Mouse (Mus musculus) adrenal gland, adult 2 months (tissue): ENCODE results near the gene Tagln2. TPM values are rescaled to one million over a fixed set of nuclear protein-coding genes. Genes with fewer than 3 reads are reported as not detected.

Source experiments
- DNase-seq: peaks from one replicate; pipeline ENCODE4 v3.0.0; 2021
- polyA plus RNA-seq: library from polyadenylated mRNA; depleted of rRNA; stranded (reverse); fragments of >200 nt; gene quantifications from 2 replicates; pipeline ENCODE4 v1.2.3, GENCODE M21; 2012
- total RNA-seq, 2 experiments: library from RNA; stranded (reverse); gene quantifications; 2 replicates each; pipeline ENCODE4 v1.2.3; 2021

Gene Tagln2
- total and polyA plus RNA-seq, 3 experiments, result 60.9 to 121 (median 108) TPM

DNA sequence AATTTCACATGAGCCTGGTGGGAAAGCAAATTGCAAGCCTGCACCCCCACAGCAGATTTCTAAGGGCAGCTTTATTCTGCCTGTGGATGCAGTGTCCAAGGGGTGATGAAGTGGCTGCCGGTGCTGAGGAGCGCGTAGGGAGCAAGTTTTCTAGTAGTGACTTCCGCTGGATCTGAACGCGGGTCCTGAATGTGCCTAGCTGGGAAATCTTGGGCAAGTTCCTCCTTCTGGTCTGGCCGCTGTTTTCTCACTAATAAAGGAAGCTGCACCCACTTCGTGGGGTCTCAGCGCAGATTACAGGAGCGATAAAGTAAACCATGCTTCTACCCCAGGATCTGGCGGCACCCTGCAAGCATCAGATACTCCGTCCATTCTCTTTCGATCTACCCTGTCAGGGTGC lies 18.7 kb upstream of the Tagln2 start:
- no peak for DNase-seq

DNA sequence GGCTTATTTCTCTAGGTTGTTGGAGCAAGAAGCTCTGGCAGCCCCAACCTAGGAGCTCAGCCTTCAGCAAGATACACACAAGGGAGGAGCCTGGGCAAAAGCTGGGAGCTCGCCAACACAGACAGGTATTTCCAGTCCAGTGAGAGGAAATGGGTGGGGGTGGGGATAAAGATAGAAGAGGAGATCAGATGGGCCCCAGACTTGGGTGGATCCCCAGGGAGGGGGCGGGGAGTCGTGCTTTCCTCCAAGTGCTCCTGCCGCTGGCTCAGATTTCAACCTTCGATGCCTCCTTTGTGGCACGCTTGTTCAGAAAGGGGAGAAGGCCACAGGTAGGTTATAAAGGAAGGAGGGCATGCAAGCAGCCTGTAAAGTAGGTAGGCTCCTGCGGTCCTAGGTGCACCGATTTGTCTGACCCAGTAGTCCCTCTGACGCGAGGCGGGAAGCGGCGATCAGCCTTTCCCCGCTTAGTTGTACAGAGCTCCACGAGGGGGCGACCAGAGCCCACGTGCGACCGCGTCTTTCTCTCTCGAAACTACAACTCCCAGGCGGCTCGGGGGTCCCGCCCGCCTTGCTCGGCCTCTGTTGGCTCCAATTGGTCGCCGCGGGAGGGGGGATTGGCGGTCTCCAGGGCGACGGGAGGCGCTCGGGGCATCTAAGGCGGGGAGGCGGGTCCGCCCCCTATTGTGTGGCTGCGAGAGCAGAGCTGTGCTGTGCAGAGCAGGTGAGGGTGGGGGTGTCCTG lies 18.1 kb upstream of the Tagln2 start, which contains the start of gene Igsf9:
TSS of gene Igsf9 (plus strand) at position 249 of the 741 bp plus-strand sequence.
- DNase-seq, result peak; percentile 85

GRCm38 (mm10) chr1:172482518-172483360 lies 17.1 kb upstream of the Tagln2 start:
- DNase-seq, result no peak

- DNase-seq, result no peak
Measured at GRCm38 (mm10) chr1:172483361-172483660, 16.5 kb upstream of the Tagln2 start.

DNA sequence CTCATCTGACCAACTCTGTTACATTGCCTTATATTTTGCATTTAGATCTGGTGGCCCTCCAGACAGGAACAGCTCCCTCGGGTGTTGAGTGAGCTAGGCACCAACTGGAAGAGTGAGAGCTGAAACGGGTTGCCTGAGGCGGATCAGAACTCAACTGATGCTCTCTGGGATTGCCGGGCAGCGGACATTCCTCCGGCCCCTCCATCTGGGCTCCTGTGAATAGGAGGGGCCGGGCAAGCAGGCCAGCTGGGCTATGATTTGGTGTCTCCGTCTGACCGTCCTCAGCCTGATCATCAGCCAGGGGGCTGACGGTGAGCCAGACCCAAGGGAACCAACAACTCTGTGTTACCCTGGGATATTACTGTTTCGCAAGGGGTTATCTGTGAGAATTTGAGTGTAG lies 15.6 kb upstream of the Tagln2 start:
- no peak for DNase-seq

GRCm38 (mm10) chr1:172484671-172485070 lies 15.2 kb upstream of the Tagln2 start:
- no peak for DNase-seq

DNA sequence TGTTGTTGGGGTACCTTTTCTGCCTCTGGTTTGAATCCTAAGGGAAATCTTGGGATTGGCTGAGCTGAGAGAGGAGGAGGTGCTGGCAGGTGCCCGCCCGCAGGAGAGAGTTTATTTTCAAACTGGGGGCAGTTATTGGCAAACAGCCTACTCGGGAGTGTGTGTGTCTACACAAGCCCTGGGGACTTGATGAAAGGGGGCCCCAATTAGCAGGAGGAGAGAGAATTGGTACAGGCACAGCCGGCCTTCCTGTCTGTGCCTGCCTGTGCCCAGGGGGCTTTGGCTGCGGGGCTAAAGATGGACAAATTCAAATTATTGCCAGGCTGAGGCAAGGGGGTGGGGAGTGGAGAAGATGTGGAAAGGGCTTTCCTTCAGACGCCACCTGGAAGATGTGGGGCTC lies 14.0 kb upstream of the Tagln2 start:
- DNase-seq, result no peak

DNA sequence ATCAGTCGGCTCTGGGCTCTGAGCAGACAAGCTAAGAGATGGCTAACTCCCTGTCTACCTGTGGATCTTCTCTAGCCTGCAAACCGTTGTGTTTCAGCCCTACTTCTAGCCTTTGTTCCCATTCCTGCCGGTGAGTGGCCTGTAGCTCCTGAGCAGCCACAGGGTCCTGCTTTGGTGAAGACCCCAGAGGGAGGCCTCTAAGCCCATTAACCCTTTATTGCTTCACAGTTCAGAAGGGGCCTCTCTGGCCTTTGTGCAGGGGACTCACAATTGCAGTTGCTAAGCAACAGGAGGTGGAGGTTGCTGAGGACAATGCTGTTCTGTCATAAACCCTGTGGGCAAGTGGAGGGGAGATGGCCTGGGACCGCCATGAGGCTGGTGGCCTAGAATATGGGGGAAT lies 13.6 kb upstream of the Tagln2 start:
- DNase-seq, result no peak

DNA sequence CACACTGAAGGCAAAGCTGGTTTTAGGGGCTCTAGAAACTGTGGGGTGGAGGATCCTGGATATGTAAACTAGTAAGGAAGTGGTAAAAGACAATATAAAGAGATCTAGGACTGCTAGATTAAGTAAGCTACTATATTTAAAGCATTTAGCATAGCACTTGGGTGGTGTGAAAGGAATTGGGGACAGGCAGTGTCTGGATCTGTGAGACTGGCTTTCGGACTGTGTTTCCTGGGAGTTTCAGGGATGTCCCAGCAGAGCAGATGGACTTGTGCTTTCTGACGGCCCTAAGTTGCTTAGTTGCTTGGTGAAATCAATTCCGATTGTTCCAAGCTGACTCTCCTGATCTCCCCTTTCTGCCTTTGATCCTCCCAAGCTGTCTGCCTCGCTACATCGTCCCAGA lies 13.2 kb upstream of the Tagln2 start:
- no peak for DNase-seq

- DNase-seq, result no peak
Measured at GRCm38 (mm10) chr1:172487859-172488258, 12.0 kb upstream of the Tagln2 start.

- DNase-seq, result no peak
Measured at GRCm38 (mm10) chr1:172488831-172489230, 11.0 kb upstream of the Tagln2 start.

GRCm38 (mm10) chr1:172489585-172490250 lies 10.1 kb upstream of the Tagln2 start:
- DNase-seq, result no peak

- DNase-seq, result peak; percentile 86
Measured at GRCm38 (mm10) chr1:172490261-172490661, 9.6 kb upstream of the Tagln2 start.

GRCm38 (mm10) chr1:172492047-172492446 lies 7.8 kb upstream of the Tagln2 start:
- no peak for DNase-seq

- no peak for DNase-seq
Measured at GRCm38 (mm10) chr1:172493516-172493915, 6.3 kb upstream of the Tagln2 start.

DNA sequence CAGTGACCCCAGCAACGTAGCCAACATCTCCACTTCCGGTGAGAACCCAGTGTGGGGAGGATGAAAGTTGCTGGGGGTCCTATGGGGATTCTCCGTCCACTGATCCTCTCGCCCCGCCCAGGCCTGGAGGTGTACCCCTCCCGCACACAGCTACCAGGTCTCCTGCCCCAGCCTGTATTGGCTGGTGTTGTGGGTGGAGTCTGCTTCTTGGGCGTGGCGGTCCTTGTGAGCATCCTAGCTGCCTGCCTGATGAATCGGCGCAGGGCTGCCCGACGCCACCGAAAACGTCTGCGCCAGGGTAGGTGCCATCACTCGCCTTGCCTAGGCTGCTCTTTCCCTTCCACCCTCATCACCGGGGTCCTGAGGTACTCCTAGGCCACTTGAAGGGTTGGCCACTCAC lies 3.8 kb upstream of the Tagln2 start:
- no peak for DNase-seq

GRCm38 (mm10) chr1:172497428-172497827 lies 2.4 kb upstream of the Tagln2 start:
- DNase-seq, result no peak

- peak; percentile 87 for DNase-seq
Measured at GRCm38 (mm10) chr1:172500451-172501370, 864 bp downstream of the Tagln2 start.

GRCm38 (mm10) chr1:172501371-172502144 lies 1.7 kb downstream of the Tagln2 start:
- peak; percentile 72 for DNase-seq

GRCm38 (mm10) chr1:172502145-172503110 lies 2.6 kb downstream of the Tagln2 start:
- no peak for DNase-seq
